ENCODE assay signal across 15 mouse cellular contexts in the genomic region with DNA sequence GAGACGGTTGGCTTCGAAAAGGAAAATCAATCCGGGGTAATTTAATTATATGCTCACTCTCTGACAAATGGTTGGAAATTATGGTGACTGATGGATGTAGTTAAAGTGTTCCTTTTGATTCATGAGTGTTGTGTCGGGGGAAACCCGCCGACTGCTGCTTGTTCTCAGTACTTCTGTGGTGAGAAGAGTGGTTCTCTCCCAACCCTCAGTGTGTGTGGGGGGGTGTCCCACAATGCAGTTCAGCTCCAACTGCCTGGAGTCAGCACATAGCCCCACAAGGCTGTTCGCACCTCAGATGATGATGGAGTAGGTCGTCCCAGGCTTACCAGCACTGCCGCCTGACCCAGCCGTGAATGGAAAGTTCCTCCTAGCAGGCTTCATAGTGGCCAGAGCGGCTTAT. TPM values are rescaled to one million over a fixed set of nuclear protein-coding genes. Genes with fewer than 3 reads are reported as not detected.
DNase-seq lines count a peak whose midpoint lies in the region.
"Had no signal": no experiment of that assay in that cellular context is flagged by ENCODE, and none has a peak within 500 bp of the region (broad histone marks: within the 10 kb centered on the region; RNA-seq: fewer than 3 reads in every experiment).

No protein-coding gene starts in this region.

- peak; percentile 45 for DNase-seq in layer of hippocampus, adult 11-12 months (ENCODE audit: low spot score)
- DNase-seq in layer of hippocampus, adult 9-10 months (ENCODE audit: low spot score): no peak
- DNase-seq in right cerebral cortex, adult 18-20 months: peak; percentile 26
- no peak for DNase-seq in right cerebral cortex, postnatal 14 days
- peak; percentile 29 for DNase-seq in layer of hippocampus, adult 8-10 months (ENCODE audit: low spot score in 2 of 2)
- DNase-seq in cerebellum, postnatal 25 days: no peak
- DNase-seq in cerebellum, postnatal 10 days: no peak
- DNase-seq: adrenal gland, adult 8-10 months; adrenal gland, postnatal 36 days; cerebellum, adult 11 months; cerebellum, adult 8-10 months; cerebellum, postnatal 36 days; gastrocnemius, postnatal 36 days; heart, adult 11 months; heart, postnatal 36 days had no signal

RNA-seq across cellular contexts. Expression of a gene that starts 14.1 kb away (rescaled TPM):
- 10 to 100 TPM in 1 of 4 experiments, 1 to 10 TPM in 3; 9.4 to 11.2 (median 9.4) TPM for total RNA-seq in layer of hippocampus, adult 8-10 months (2022)

RNA-seq across cellular contexts. Expression of a gene that starts 33.9 kb away (rescaled TPM):
- 10 to 100 TPM; 20.2 to 22.9 (median 20.8) TPM for total RNA-seq in layer of hippocampus, adult 8-10 months (2022)

RNA-seq across cellular contexts. Expression of a gene that starts 49.1 kb away (rescaled TPM):
- total RNA-seq in layer of hippocampus, adult 8-10 months (2022): 100 to 1,000 TPM; 118 to 126 (median 121) TPM

RNA-seq across cellular contexts. Expression of a gene that starts 54.8 kb away (rescaled TPM):
- total RNA-seq in layer of hippocampus, adult 8-10 months (2022): 10 to 100 TPM; 12.5 to 15.2 (median 13.3) TPM

Comparison
In these comparisons a context has a peak if more than half of its experiments do, and no peak if none do; other contexts are left out.
1. DNase-seq: peak in layer of hippocampus, adult 11-12 months (single experiment), right cerebral cortex, adult 18-20 months (single experiment) and layer of hippocampus, adult 8-10 months (2 of 2); none in layer of hippocampus, adult 9-10 months (single experiment), right cerebral cortex, postnatal 14 days (single experiment), cerebellum, postnatal 25 days (0 of 2) and cerebellum, postnatal 10 days (0 of 2).